Mouse (Mus musculus) adipocyte (in vitro differentiated cells): Measurements from ENCODE around the gene Hist1h2ba.

ENCODE experiments used
- DNase-seq: peaks from one replicate; pipeline ENCODE4 v3.0.0-alpha.2; 2016; ENCODE audit warnings: low spot score

Hist1h2ba gene

GRCm38 (mm10) chr13:23906906-23907305 is 27.1 kb downstream of the Hist1h2ba start:
- DNase-seq, result no peak

DNA sequence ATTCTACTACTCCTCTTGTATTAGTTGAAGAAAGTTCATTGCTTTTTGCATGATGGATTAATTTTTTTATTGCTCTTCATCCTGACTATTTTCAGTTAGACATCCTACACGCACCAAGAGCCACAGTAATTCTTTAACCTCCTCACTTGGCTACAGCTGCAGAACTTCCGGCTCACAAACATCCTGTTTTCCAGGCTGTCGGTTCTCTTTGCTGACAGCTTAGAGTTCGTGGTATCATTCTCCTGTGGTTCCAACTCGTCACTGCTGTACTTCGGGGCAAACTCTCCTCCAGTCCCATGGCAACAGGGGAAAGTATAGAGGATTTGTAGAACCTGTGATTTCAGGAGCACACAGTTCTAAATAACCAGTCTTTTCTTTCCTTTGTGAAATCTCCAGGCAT is 35.7 kb downstream of the Hist1h2ba start:
- no peak for DNase-seq

- no peak for DNase-seq
These were observed 40.7 kb downstream of the Hist1h2ba start for GRCm38 (mm10) chr13:23893269-23893593.

DNA sequence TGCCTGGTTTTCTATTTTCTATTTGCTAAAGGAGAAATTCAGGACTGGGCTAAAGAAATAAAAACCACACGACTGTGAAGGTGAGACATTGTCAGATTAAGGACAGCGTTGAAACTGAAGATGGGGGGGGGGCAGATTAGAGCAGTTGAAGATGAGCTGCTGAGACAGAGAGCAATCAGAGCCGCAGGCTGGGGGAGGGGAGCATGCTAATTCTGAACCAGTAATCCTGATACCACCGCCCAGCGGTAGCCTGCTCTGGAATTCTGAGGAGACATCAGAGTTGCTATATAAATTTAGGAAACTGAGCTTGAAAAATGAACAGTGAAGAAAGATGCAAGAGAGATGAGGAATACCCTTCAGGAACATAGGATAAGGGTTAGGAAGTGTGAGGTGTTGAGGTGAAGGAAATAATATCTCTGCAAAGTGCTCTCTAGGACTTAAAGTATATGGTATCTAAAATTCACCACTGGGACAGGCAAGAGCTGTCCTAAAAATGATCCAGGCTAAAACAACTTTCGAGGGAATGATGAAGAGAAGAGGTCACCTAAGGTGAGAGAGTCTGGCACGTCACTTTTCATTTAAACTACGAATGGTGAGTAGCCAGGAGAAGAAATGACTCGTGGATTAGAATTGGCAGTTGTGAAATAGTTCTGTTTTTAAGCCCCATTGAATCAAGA is 41.2 kb downstream of the Hist1h2ba start:
- DNase-seq, result no peak

GRCm38 (mm10) chr13:23889011-23889605 is 44.8 kb downstream of the Hist1h2ba start:
- DNase-seq, result no peak

DNA sequence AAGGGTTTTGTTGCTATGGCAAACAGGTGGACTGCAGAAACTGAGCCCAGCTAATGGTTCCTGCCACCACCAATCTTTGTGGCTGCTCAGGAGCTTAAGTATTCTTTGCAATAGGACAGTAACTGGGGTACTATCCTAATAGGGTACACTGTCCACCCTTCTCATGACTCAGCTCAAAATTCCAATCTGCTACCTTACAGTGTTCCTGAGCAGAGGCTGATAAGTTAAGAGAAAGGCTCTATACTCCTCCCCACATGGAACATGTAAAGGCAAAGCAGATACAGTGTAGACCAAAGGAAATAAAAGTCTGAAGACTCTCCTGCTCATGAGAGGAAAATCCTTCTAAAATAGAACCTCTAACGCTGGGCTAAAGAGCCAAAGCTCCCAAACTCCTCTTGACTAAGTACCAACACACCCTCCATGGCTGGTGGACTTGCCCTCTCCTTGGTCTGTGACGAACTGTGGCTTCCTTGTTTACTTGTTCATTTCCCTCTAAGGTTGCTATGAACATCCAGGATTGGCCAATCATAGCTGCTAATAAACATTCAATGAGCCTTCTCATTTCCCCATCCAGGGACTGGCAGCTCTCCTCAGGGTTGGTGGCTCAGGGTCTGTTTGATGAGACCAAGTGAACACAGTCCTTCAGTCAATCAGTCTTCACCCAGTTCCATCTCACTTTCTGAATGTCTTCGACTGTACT is 46.8 kb downstream of the Hist1h2ba start:
- no peak for DNase-seq

DNA sequence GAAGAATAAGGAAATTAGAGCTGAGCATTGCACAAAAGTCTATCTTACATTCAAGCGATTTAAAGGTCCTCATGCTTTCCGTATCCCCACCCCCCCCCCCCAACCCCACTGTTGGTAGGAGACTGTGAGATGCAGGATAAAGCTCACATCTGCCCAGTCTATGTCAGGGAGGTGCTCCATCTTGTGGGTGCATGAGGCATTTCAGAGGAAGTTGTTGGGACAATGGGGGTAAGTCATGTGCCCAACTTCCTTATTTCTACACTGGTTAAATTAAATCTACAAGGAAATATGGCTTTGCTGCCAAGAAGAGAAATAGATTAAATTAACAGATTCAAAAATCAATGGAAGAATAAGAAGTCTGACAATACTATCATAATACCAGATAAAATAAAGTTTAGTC is 48.4 kb downstream of the Hist1h2ba start:
- DNase-seq, result peak; percentile 4
